Mouse (Mus musculus) Patski (cell line): ENCODE measurements around the gene Pcolce. TPM values are rescaled to one million over a fixed set of nuclear protein-coding genes. Genes with fewer than 3 reads are reported as not detected.

ENCODE experiments used
- ATAC-seq: fragments of 100-300 bp; one replicate; pipeline ENCODE4 v1.8.0; 2021
- CTCF ChIA-PET: fragments of 350-600 bp; sonication (Branson Sonifier 250); formaldehyde crosslinking; loops from one replicate; lab custom pipeline; 2022; ENCODE audit warnings: inconsistent platforms; lab: Charles Lee
- POLR2A ChIA-PET: fragments of 350-600 bp; sonication (Branson Sonifier 250); formaldehyde crosslinking; loops from one replicate; lab custom pipeline; 2022; ENCODE audit warnings: antibody characterized with exemption, inconsistent platforms; lab: Charles Lee
- DNase-seq: peaks from one replicate; pipeline ENCODE4 v3.0.0-alpha.2; 2011; ENCODE audit warnings: low read depth, low spot score
- H3K27me3 ChIP-seq: fragments of 371-371 bp; one replicate; pipeline ENCODE4 v1.5.1; 2021
- CTCF ChIP-seq: fragments of 100-300 bp; IDR thresholded peaks from one replicate; pipeline ENCODE4 v1.5.1; 2021
- in situ Hi-C: fragments of 300-500 bp; cut with MboI; formaldehyde crosslinking; loops from 3 replicates; pipeline ENCODE4 v1.11.1; 2018; ENCODE audit warnings: low pct_unique_long_range_greater_than_20kb, mixed read lengths
- polyA plus RNA-seq: library from polyadenylated mRNA; unstranded; gene quantifications from one replicate; pipeline ENCODE4 v1.2.3, GENCODE M21; 2021

The Pcolce gene
- polyA plus RNA-seq, 1 experiment from 2014 or later, result 990 TPM

DNA sequence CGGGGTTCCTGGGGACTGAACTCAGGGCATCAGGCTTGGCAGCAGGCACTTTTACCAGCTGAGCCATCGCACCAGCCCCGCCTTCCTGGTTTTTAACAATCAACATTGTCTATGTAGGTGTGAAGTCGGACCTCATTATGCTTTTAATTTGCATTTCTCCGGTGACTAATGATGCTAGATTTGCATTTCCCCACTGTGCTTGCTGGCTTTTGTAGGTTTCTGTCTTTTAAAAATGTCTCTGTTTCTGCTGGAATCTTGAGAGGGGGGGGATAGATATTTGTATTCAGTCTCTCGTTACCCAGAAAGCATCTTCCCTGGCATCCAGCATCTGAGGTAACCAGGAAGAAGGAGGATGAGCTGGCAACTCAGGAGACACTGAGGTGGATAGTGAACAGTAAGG, 52.0 kb downstream of the Pcolce start:
- ChIA-PET CTCF (no interaction called here), POLR2A (no interaction called here)
- peaks cover 45% of the 10 kb centered on the region for H3K27me3 ChIP-seq
- in situ Hi-C loops, result loop anchor here (10.0 to 25.0 kb wide), 2 partner anchors 417 to 749 kb away; partner anchors contain the start of gene Muc3
- no peak for ATAC-seq
- no peak for DNase-seq
- TF ChIP-seq CTCF, result no peak

Other genes starting within 250 kb of the Pcolce start
- gene Zan, start 136.7 kb downstream of the Pcolce start, polyA plus RNA-seq, result 7.9 TPM
- 43.2 TPM for gene Pop7, start 111.3 kb downstream of the Pcolce start, polyA plus RNA-seq
- gene Gigyf1, start 95.2 kb downstream of the Pcolce start, polyA plus RNA-seq, result 55.9 TPM
- gene Epo, start 80.5 kb downstream of the Pcolce start, polyA plus RNA-seq, result not detected
- gene Gnb2, start 80.3 kb downstream of the Pcolce start, polyA plus RNA-seq, result 963 TPM
- not detected for gene Actl6b, start 60.3 kb downstream of the Pcolce start, polyA plus RNA-seq
- not detected for gene Tfr2, start 43.9 kb downstream of the Pcolce start, polyA plus RNA-seq
- 65.4 TPM for gene Mospd3, start 12.7 kb downstream of the Pcolce start, polyA plus RNA-seq
- 2.5 TPM for gene Fbxo24, start 15.2 kb upstream of the Pcolce start, polyA plus RNA-seq
- gene Lrch4, start 15.3 kb upstream of the Pcolce start, polyA plus RNA-seq, result 31.0 TPM
- gene Gm20605, start 15.4 kb upstream of the Pcolce start, polyA plus RNA-seq, result 17.5 TPM
- 5.2 TPM for gene Sap25, start 27.6 kb upstream of the Pcolce start, polyA plus RNA-seq
- 0.09 TPM for gene Irs3, start 31.9 kb upstream of the Pcolce start, polyA plus RNA-seq
- 33.1 TPM for gene Agfg2, start 70.9 kb upstream of the Pcolce start, polyA plus RNA-seq
- gene Nyap1, start 127.8 kb upstream of the Pcolce start, polyA plus RNA-seq, result 13.4 TPM
- gene Tsc22d4, start 131.9 kb upstream of the Pcolce start, polyA plus RNA-seq, result 154 TPM
- gene Ppp1r35, start 165.1 kb upstream of the Pcolce start, polyA plus RNA-seq, result 36.7 TPM
- 64.6 TPM for gene Mepce, start 173.9 kb upstream of the Pcolce start, polyA plus RNA-seq
- gene Zcwpw1, start 174.0 kb upstream of the Pcolce start, polyA plus RNA-seq, result 22.2 TPM
- gene Pilra, start 222.5 kb upstream of the Pcolce start, polyA plus RNA-seq, result 0.05 TPM
- gene Pilrb1, start 244.3 kb upstream of the Pcolce start, polyA plus RNA-seq, result not detected